In genomic region chr4:18795740-18796394, GRCm38 (mm10) we compare ENCODE assay signal across 13 mouse cellular contexts.
DNase-seq lines count a peak whose midpoint lies in the region; ATAC-seq and TF ChIP-seq lines count a peak whose summit lies in the region.
"Had no signal": no experiment of that assay in that cellular context is flagged by ENCODE, and none has a peak within 500 bp of the region (broad histone marks: within the 10 kb centered on the region; RNA-seq: fewer than 3 reads in every experiment).

No protein-coding gene starts in this region.

- H3K27me3 ChIP-seq in heart, embryonic 10.5 days (ENCODE audit: insufficient read depth, poor library complexity, severe bottlenecking), result no peaks in the 10 kb centered on the region
- no peaks in the 10 kb centered on the region for H3K27me3 ChIP-seq in lung, embryonic 15.5 days
- H3K27me3 ChIP-seq in embryonic facial prominence, embryonic 15.5 days, result no peaks in the 10 kb centered on the region
- H3K27me3 ChIP-seq in liver, postnatal 0 days (ENCODE audit: insufficient read depth, low read length), result no peaks in the 10 kb centered on the region
- H3K27me3 ChIP-seq: CH12.LX; hindbrain, embryonic 12.5 days; Patski had no signal

- no peaks in the 10 kb centered on the region for H3K9me3 ChIP-seq in heart, embryonic 10.5 days
- H3K9me3 ChIP-seq in lung, embryonic 15.5 days, result no peaks in the 10 kb centered on the region
- H3K9me3 ChIP-seq in embryonic facial prominence, embryonic 15.5 days (replicated peaks), result no peaks in the 10 kb centered on the region
- H3K9me3 ChIP-seq in liver, postnatal 0 days (ENCODE audit: low read length), result no peaks in the 10 kb centered on the region
- H3K9me3 ChIP-seq: hindbrain, embryonic 12.5 days had no signal

- DNase-seq in heart, postnatal 10 days, result peak; percentile 25 to 28
- DNase-seq in heart, embryonic 10.5 days (ENCODE audit: low spot score), result no peak
- no peak for DNase-seq in lung, postnatal 14 days
- DNase-seq in skeletal muscle tissue, adult 2 months (ENCODE audit: low read depth, low spot score), result peak; percentile 6
- no peak for DNase-seq in liver, postnatal 0 days
- DNase-seq: cerebellum, adult 11-12 months; thymus, postnatal 14 days had no signal

- no peak overlapping the region for H3K4me2 ChIP-seq in lung, embryonic 15.5 days
- H3K4me2 ChIP-seq in embryonic facial prominence, embryonic 15.5 days (replicated peaks), result no peak overlapping the region
- no peak overlapping the region for H3K4me2 ChIP-seq in liver, postnatal 0 days (ENCODE audit: low read depth, low read length)
- H3K4me2 ChIP-seq: hindbrain, embryonic 12.5 days; midbrain, embryonic 11.5 days had no signal

- intact Hi-C loops in heart, postnatal 10 days (cut with DNase I), result no loop called here

- no peak for TF ChIP-seq EP300 in liver, postnatal 0 days (IDR thresholded peaks at IDR 0.05; ENCODE audit: low read depth)

- ATAC-seq in lung, embryonic 15.5 days (ENCODE audit: borderline replicate concordance, extremely low read depth, low FRiP score, low TSS enrichment), result peak; percentile 90; the same call in 1 of the 2 replicates
- ATAC-seq in embryonic facial prominence, embryonic 15.5 days (ENCODE audit: insufficient number of reproducible peaks, low FRiP score, low TSS enrichment, low read depth), result peak; percentile 43
- ATAC-seq in liver, postnatal 0 days, result no peak
- ATAC-seq: Patski had no signal

- H3K9ac ChIP-seq in lung, embryonic 15.5 days, result no peak overlapping the region
- H3K9ac ChIP-seq in embryonic facial prominence, embryonic 15.5 days, result no peak overlapping the region
- no peak overlapping the region for H3K9ac ChIP-seq in liver, postnatal 0 days (replicated peaks)
- H3K9ac ChIP-seq: hindbrain, embryonic 12.5 days had no signal

- no peak for TF ChIP-seq CTCF in liver, postnatal 0 days (IDR thresholded peaks at IDR 0.05; ENCODE audit: low read depth)

- H3K27ac ChIP-seq in heart, embryonic 10.5 days, result no peak overlapping the region
- no peak overlapping the region for H3K27ac ChIP-seq in lung, embryonic 15.5 days
- no peak overlapping the region for H3K27ac ChIP-seq in embryonic facial prominence, embryonic 15.5 days (replicated peaks)
- H3K27ac ChIP-seq in liver, postnatal 0 days (ENCODE audit: low read depth), result no peak overlapping the region
- H3K27ac ChIP-seq: hindbrain, embryonic 12.5 days had no signal

- H3K36me3 ChIP-seq in heart, embryonic 10.5 days, result no peaks in the 10 kb centered on the region
- H3K36me3 ChIP-seq in lung, embryonic 15.5 days, result no peaks in the 10 kb centered on the region
- no peaks in the 10 kb centered on the region for H3K36me3 ChIP-seq in embryonic facial prominence, embryonic 15.5 days
- H3K36me3 ChIP-seq in liver, postnatal 0 days (replicated peaks; ENCODE audit: insufficient read depth, low read length), result no peaks in the 10 kb centered on the region
- H3K36me3 ChIP-seq: hindbrain, embryonic 12.5 days had no signal

- H3K4me3 ChIP-seq in heart, embryonic 10.5 days, result no peak overlapping the region
- H3K4me3 ChIP-seq in lung, embryonic 15.5 days, result no peak overlapping the region
- no peak overlapping the region for H3K4me3 ChIP-seq in embryonic facial prominence, embryonic 15.5 days (replicated peaks)
- H3K4me3 ChIP-seq in liver, postnatal 0 days (ENCODE audit: low read depth, low read length), result no peak overlapping the region
- H3K4me3 ChIP-seq: hindbrain, embryonic 12.5 days had no signal

- no peaks in the 10 kb centered on the region for H3K4me1 ChIP-seq in heart, embryonic 10.5 days
- H3K4me1 ChIP-seq in lung, embryonic 15.5 days, result no peaks in the 10 kb centered on the region
- H3K4me1 ChIP-seq in embryonic facial prominence, embryonic 15.5 days, result no peaks in the 10 kb centered on the region
- no peaks in the 10 kb centered on the region for H3K4me1 ChIP-seq in liver, postnatal 0 days (ENCODE audit: insufficient read depth)
- H3K4me1 ChIP-seq: hindbrain, embryonic 12.5 days had no signal

- 71% methylated on average over 2 of the region's 2 CpGs for WGBS in heart, embryonic 10.5 days
- 28% methylated on average over 2 of the region's 2 CpGs for WGBS in lung, embryonic 15.5 days
- 33% methylated on average over 2 of the region's 2 CpGs for WGBS in embryonic facial prominence, embryonic 15.5 days
- WGBS in liver, postnatal 0 days (ENCODE audit: insufficient replicate concordance), result 69% methylated on average over 2 of the region's 2 CpGs

Comparison
In these comparisons a context has a peak if more than half of its experiments do, and no peak if none do; other contexts are left out.
1. DNase-seq: peak in heart, postnatal 10 days (2 of 2) and skeletal muscle tissue, adult 2 months (single experiment); none in heart, embryonic 10.5 days (single experiment), lung, postnatal 14 days (single experiment) and liver, postnatal 0 days (single experiment).